ENCODE assay signal across 9 mouse cellular contexts in the genomic region with DNA sequence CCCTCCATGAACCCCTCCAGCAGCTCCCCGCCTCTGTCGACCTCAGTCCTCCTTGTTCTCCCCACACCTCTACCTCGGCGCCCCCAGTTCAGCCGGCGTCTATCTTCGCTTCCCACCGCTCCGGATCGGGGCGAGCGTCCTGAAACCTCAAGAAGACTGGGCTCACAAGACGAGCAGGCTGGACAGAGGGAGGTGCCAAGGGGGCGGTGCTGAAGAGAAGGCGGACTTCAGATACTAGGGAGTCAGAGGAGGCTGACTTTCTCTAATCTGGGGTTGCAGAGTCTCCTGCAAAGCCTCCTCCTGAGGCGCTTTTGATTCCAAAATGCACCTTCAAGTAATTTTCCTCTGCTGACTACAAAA. TPM values are rescaled to one million over a fixed set of nuclear protein-coding genes. Genes with fewer than 3 reads are reported as not detected.
A peak's percentile ranks its signal among the peaks of the same experiment; 100 is the strongest.
DNase-seq lines count a peak whose midpoint lies in the region; ATAC-seq and TF ChIP-seq lines count a peak whose summit lies in the region.
"Had no signal": no experiment of that assay in that cellular context is flagged by ENCODE, and none has a peak within 500 bp of the region (broad histone marks: within the 10 kb centered on the region; RNA-seq: fewer than 3 reads in every experiment).

A gene (minus strand): TSS at position 166 of the 360 bp plus-strand sequence.

- no peaks in the 10 kb centered on the region for H3K9me3 ChIP-seq in ES-E14 (ENCODE audit: control insufficient read depth, insufficient read depth, low read depth, low read length)
- no peaks in the 10 kb centered on the region for H3K9me3 ChIP-seq in embryonic facial prominence, embryonic 11.5 days (replicated peaks; ENCODE audit: control insufficient read depth, low read length)
- no peaks in the 10 kb centered on the region for H3K9me3 ChIP-seq in hindbrain, embryonic 16.5 days (ENCODE audit: control insufficient read depth, low read length)
- no peaks in the 10 kb centered on the region for H3K9me3 ChIP-seq in lung, embryonic 15.5 days
- no peaks in the 10 kb centered on the region for H3K9me3 ChIP-seq in stomach, embryonic 16.5 days (replicated peaks; ENCODE audit: control insufficient read depth, low read length)

- H3K4me2 ChIP-seq in embryonic facial prominence, embryonic 11.5 days (ENCODE audit: low read depth, low read length): peak within 1 kb of the TSS; percentile 46
- peak within 1 kb of the TSS; percentile 92 for H3K4me2 ChIP-seq in hindbrain, embryonic 16.5 days (ENCODE audit: low read length)
- H3K4me2 ChIP-seq in lung, embryonic 15.5 days: peak within 1 kb of the TSS; percentile 44
- peak within 1 kb of the TSS; percentile 59 for H3K4me2 ChIP-seq in stomach, embryonic 16.5 days (ENCODE audit: low read depth, low read length)

- in situ Hi-C loops in ES-E14 (cut with MboI; ENCODE audit: low sequenced_read_pairs in 2 of 2, unreplicated experiment in 2 of 2): loop anchor here in 1 of 2 experiments (25.0 kb wide), 1 partner anchor 437 kb away; no protein-coding TSS in a partner anchor

- peak within 1 kb of the TSS; percentile 60 to 63 for H3K4me3 ChIP-seq in ES-E14 (ENCODE audit: insufficient read depth in 1 of 2, low read depth in 1 of 2, low read length in 2 of 2, poor library complexity in 1 of 2, severe bottlenecking in 1 of 2)
- peak within 1 kb of the TSS; percentile 27 for H3K4me3 ChIP-seq in embryonic facial prominence, embryonic 11.5 days (ENCODE audit: low read depth, low read length)
- H3K4me3 ChIP-seq in hindbrain, embryonic 16.5 days (ENCODE audit: low read length): peak within 1 kb of the TSS; percentile 49
- peak within 1 kb of the TSS; percentile 21; the same call in 1 of the 2 replicates for H3K4me3 ChIP-seq in lung, embryonic 15.5 days
- peak within 1 kb of the TSS; percentile 34 for H3K4me3 ChIP-seq in stomach, embryonic 16.5 days (replicated peaks; ENCODE audit: low read length)

- peak within 1 kb of the TSS; percentile 46 for H3K9ac ChIP-seq in ES-E14 (ENCODE audit: insufficient read depth, low read depth, low read length, poor library complexity, severe bottlenecking)
- peak within 1 kb of the TSS; percentile 28; the same call in 1 of the 2 replicates for H3K9ac ChIP-seq in embryonic facial prominence, embryonic 11.5 days (replicated peaks; ENCODE audit: low read length)
- H3K9ac ChIP-seq in hindbrain, embryonic 16.5 days (ENCODE audit: low read depth, low read length): peak within 1 kb of the TSS; percentile 59
- no peak within 1 kb of the TSS for H3K9ac ChIP-seq in lung, embryonic 15.5 days
- H3K9ac ChIP-seq in stomach, embryonic 16.5 days (ENCODE audit: low read length): peak within 1 kb of the TSS; percentile 46; the same call in 1 of the 2 replicates

- under 1% methylated on average over 16 of the region's 16 CpGs for WGBS in embryonic facial prominence, embryonic 11.5 days
- WGBS in hindbrain, embryonic 16.5 days: under 1% methylated on average over 16 of the region's 16 CpGs
- 2% methylated on average over 16 of the region's 16 CpGs for WGBS in lung, embryonic 15.5 days
- under 1% methylated on average over 16 of the region's 16 CpGs for WGBS in stomach, embryonic 16.5 days

- H3K27me3 ChIP-seq in embryonic facial prominence, embryonic 11.5 days (ENCODE audit: control insufficient read depth, insufficient read depth, low read length): peaks cover 34% of the 10 kb centered on the region
- H3K27me3 ChIP-seq in hindbrain, embryonic 16.5 days (replicated peaks; ENCODE audit: control insufficient read depth, insufficient read depth, low read length): peaks cover 28% of the 10 kb centered on the region
- H3K27me3 ChIP-seq in lung, embryonic 15.5 days: peaks cover 56% of the 10 kb centered on the region
- peaks cover 51% of the 10 kb centered on the region for H3K27me3 ChIP-seq in stomach, embryonic 16.5 days (ENCODE audit: control insufficient read depth, insufficient read depth, low read length)

- no peak for ATAC-seq in embryonic facial prominence, embryonic 11.5 days (replicated peaks; ENCODE audit: insufficient number of reproducible peaks, low FRiP score, low TSS enrichment, low read depth)
- ATAC-seq in hindbrain, embryonic 16.5 days: no peak
- ATAC-seq in lung, embryonic 15.5 days (ENCODE audit: borderline replicate concordance, extremely low read depth, low FRiP score, low TSS enrichment): 0 out of 2 replicates have a peak, but pooled peaks have one; percentile 19
- ATAC-seq in stomach, embryonic 16.5 days (ENCODE audit: insufficient read depth, low FRiP score): no peak; the same call in 1 of the 2 replicates

- no peaks in the 10 kb centered on the region for H3K36me3 ChIP-seq in ES-E14 (ENCODE audit: control insufficient read depth, insufficient read depth, low read length, poor library complexity, severe bottlenecking)
- H3K36me3 ChIP-seq in embryonic facial prominence, embryonic 11.5 days (replicated peaks; ENCODE audit: control insufficient read depth, insufficient read depth, low read depth, low read length): no peaks in the 10 kb centered on the region
- no peaks in the 10 kb centered on the region for H3K36me3 ChIP-seq in hindbrain, embryonic 16.5 days (ENCODE audit: control insufficient read depth, insufficient read depth, low read length)
- H3K36me3 ChIP-seq in lung, embryonic 15.5 days: no peaks in the 10 kb centered on the region
- H3K36me3 ChIP-seq in stomach, embryonic 16.5 days (ENCODE audit: control insufficient read depth, insufficient read depth, low read length): no peaks in the 10 kb centered on the region

- no peaks in the 10 kb centered on the region for H3K4me1 ChIP-seq in ES-E14 (ENCODE audit: control insufficient read depth in 2 of 2, insufficient read depth in 2 of 2, low read length in 2 of 2, poor library complexity in 1 of 2)
- H3K4me1 ChIP-seq in embryonic facial prominence, embryonic 11.5 days (ENCODE audit: control insufficient read depth, insufficient read depth, low read length): peaks cover 2% of the 10 kb centered on the region; the same call in 1 of the 2 replicates
- H3K4me1 ChIP-seq in hindbrain, embryonic 16.5 days (ENCODE audit: control insufficient read depth, insufficient read depth, low read depth, low read length): peaks cover 9% of the 10 kb centered on the region
- H3K4me1 ChIP-seq in lung, embryonic 15.5 days: peaks cover 5% of the 10 kb centered on the region; the same call in 1 of the 2 replicates
- 0 out of 2 replicates have a peak, but pooled peaks cover 3% of the 10 kb centered on the region for H3K4me1 ChIP-seq in stomach, embryonic 16.5 days (ENCODE audit: control insufficient read depth, insufficient read depth, low read length)

- DNase-seq in cerebellum, adult 9-11 months: peak; percentile 20
- no peak for DNase-seq in cerebellum, adult 9-10 months
- DNase-seq in ES-E14 (ENCODE audit: low read depth, low spot score): no peak
- peak; percentile 27 for DNase-seq in embryonic facial prominence, embryonic 11.5 days (ENCODE audit: low spot score)
- no peak for DNase-seq in spleen, adult 12 weeks (ENCODE audit: low spot score)

- no peak within 1 kb of the TSS for H3K27ac ChIP-seq in ES-E14 (ENCODE audit: insufficient read depth, low read depth, low read length, poor library complexity, severe bottlenecking)
- no peak within 1 kb of the TSS for H3K27ac ChIP-seq in embryonic facial prominence, embryonic 11.5 days (replicated peaks; ENCODE audit: low read depth, low read length)
- H3K27ac ChIP-seq in hindbrain, embryonic 16.5 days (ENCODE audit: low read depth, low read length): no peak within 1 kb of the TSS
- H3K27ac ChIP-seq in lung, embryonic 15.5 days: no peak within 1 kb of the TSS
- H3K27ac ChIP-seq in stomach, embryonic 16.5 days (ENCODE audit: low read length): no peak within 1 kb of the TSS

TF ChIP-seq in ES-E14, 5 proteins besides CTCF, POLR2A, EP300 and RAD21:
- no peak for TF ChIP-seq HCFC1 (IDR thresholded peaks at IDR 0.05; ENCODE audit: borderline replicate concordance, insufficient read depth, low read length)
- TF ChIP-seq CHD2 (IDR thresholded peaks at IDR 0.05; ENCODE audit: low read depth, low read length): no peak
- TF ChIP-seq ZNF384 (IDR thresholded peaks at IDR 0.05; ENCODE audit: low read depth, low read length): no peak
- no peak for TF ChIP-seq MAFK (IDR thresholded peaks at IDR 0.05; ENCODE audit: insufficient read depth, low read depth, low read length)
- no peak for TF ChIP-seq ZC3H11A (IDR thresholded peaks at IDR 0.05; ENCODE audit: borderline replicate concordance, low read depth, low read length)

RNA-seq across cellular contexts. Expression of the gene that starts here (rescaled TPM):
- not detected in 2 replicates for total RNA-seq in ES-E14 (2012; rRNA removed)
- not detected in 2 replicates for polyA plus RNA-seq in embryonic facial prominence, embryonic 11.5 days (2014; fragmentation: Nextera tagmentation; extraction: Ambion mirVana)
- 1.2 and 1.6 TPM in 2 replicates for polyA plus RNA-seq in hindbrain, embryonic 16.5 days (2015; fragmentation: Nextera tagmentation; extraction: Ambion mirVana)
- not detected in 2 replicates for polyA plus RNA-seq in lung, embryonic 15.5 days (2015; fragmentation: Nextera tagmentation; extraction: Ambion mirVana)
- polyA plus RNA-seq in stomach, embryonic 16.5 days (2015; fragmentation: Nextera tagmentation; extraction: Ambion mirVana): not detected in 2 replicates
- polyA plus RNA-seq: C2C12 had no signal

Comparison
In these comparisons a context has a peak if more than half of its experiments do, and no peak if none do; other contexts are left out.
1. Peak in DNase-seq, H3K4me3 ChIP-seq, H3K9ac ChIP-seq and H3K4me2 ChIP-seq in embryonic facial prominence, embryonic 11.5 days; RNA of the gene not detected or under 1 TPM.
2. Peak in ATAC-seq, H3K4me3 ChIP-seq and H3K4me2 ChIP-seq in lung, embryonic 15.5 days; RNA of the gene not detected or under 1 TPM.